Mouse (Mus musculus): ENCODE results near the gene Emp3. TPM values are rescaled to one million over a fixed set of nuclear protein-coding genes. Genes with fewer than 3 reads are reported as not detected.
"Not testable (repeated sequence)": the region's sequence is repeated elsewhere in the genome, so short reads cannot be mapped to it uniquely, and the experiment has no call there.

The Emp3 gene
- total RNA-seq (2017), result 200 and 205 TPM in 2 replicates

- ATAC-seq (replicated peaks; ENCODE audit: low read depth, poor library complexity, severe bottlenecking), result peak; percentile 20
Observed at GRCm38 (mm10) chr7:45921242-45921621, at the start of gene Emp3. TSS of gene Emp3 (minus strand) at chr7:45921404.

- ATAC-seq (replicated peaks; ENCODE audit: low read depth, poor library complexity, severe bottlenecking), result no peak
Observed at GRCm38 (mm10) chr7:45956611-45957010, 35.4 kb upstream of the Emp3 start.

DNA sequence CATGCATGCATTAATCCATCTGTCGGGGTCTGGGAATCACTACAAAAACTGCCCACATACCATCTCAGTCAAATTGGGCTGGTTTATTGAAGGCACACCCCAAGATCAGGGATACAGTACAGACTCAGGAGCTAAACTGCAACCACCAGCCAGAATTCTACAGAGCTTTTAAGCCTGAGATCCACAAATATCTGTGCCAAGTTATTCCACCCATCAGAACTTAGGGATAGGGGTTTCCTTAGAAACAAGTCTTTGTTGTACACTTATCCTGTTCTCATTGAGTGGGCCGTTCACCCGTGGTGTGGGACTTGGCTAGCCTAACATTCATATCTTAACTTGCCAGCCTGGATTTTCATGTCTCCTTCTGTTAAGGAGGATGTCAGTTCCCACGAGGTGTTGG lies 27.9 kb upstream of the Emp3 start:
- no peak for ATAC-seq (replicated peaks; ENCODE audit: low read depth, poor library complexity, severe bottlenecking)

DNA sequence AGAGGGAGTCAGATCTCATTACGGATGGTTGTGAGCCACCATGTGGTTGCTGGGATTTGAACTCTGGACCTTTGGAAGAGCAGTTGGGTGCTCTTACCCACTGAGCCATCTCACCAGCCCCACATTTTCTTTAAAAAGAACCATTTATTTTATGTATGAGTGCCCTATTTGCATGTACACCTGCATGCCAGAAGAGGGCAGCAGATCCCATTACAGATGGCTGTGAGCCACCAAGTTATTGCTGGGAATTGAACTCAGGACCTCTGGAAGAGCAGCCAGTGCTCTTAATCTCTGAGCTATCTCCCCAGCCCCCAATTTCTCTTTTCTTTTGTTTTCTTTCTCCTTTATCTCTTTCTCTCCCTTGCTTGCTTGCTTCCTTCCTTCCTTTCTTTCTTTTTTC lies 22.1 kb upstream of the Emp3 start:
- not testable (repeated sequence) for ATAC-seq (replicated peaks; ENCODE audit: low read depth, poor library complexity, severe bottlenecking)

DNA sequence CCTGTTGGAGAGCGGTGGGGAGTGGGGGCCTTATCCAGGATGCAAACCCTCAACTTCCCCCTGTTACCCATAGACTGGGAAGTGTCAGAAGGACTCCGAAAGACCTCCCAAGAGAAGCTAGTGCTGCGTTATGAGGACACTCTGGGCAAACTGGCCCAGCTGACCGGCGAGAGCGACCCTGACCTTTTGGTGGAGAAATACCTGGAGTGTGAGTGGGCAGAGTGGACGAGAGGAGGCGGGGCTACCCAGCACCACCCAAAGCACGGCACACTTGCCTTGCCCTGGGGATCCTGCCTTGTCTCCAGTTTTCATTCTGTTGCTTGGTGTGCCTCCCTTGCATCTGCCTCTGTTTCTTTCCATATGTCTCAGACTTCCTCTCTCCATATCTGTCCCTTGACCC lies 20.8 kb upstream of the Emp3 start:
- no peak for ATAC-seq (replicated peaks; ENCODE audit: low read depth, poor library complexity, severe bottlenecking)

GRCm38 (mm10) chr7:45939836-45940235 lies 18.6 kb upstream of the Emp3 start:
- no peak for ATAC-seq (replicated peaks; ENCODE audit: low read depth, poor library complexity, severe bottlenecking)

DNA sequence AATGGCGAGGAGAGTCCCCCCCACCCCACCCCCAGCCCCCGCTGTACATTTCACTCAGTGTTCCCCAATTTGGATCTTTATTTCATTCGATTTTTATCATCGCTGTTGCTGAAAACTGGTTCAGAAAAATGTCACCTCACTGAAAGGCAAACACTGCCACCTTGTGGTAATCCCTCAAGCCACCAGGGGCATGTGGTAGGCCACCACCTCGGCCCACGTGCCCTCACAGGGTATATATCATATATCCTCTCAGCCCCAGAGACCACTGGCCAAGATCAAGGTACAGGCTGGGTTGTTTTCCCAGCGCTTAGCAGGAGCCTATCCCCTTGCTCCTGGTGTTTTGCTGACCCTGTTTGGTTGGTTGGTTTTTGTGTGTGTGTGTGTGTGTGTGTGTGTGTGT lies 13.9 kb upstream of the Emp3 start:
- peak; percentile 93 for ATAC-seq (replicated peaks; ENCODE audit: low read depth, poor library complexity, severe bottlenecking)

GRCm38 (mm10) chr7:45933766-45934165 lies 12.6 kb upstream of the Emp3 start:
- ATAC-seq (replicated peaks; ENCODE audit: low read depth, poor library complexity, severe bottlenecking), result not testable (repeated sequence)

DNA sequence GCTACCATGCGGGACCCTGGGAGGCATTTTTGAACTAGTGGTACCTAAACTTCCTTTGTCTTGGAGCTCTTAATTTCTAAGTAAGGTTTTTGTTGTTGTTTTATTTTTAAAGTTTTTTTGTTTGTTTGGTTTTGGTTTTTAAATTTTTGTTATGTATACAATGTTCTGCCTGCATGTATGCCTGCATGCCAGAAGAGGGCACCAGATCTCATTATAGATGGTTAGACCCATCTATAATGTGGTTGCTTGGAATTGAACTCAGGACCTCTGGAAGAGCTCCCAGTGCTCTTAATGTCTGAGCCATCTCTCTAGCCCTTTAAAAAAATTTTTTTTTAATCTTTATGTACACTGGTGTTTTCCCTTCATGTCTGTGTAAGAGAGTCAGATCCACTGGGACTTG lies 8.5 kb upstream of the Emp3 start:
- no peak for ATAC-seq (replicated peaks; ENCODE audit: low read depth, poor library complexity, severe bottlenecking)

GRCm38 (mm10) chr7:45928626-45929295 lies 7.6 kb upstream of the Emp3 start:
- ATAC-seq (replicated peaks; ENCODE audit: low read depth, poor library complexity, severe bottlenecking), result no peak

DNA sequence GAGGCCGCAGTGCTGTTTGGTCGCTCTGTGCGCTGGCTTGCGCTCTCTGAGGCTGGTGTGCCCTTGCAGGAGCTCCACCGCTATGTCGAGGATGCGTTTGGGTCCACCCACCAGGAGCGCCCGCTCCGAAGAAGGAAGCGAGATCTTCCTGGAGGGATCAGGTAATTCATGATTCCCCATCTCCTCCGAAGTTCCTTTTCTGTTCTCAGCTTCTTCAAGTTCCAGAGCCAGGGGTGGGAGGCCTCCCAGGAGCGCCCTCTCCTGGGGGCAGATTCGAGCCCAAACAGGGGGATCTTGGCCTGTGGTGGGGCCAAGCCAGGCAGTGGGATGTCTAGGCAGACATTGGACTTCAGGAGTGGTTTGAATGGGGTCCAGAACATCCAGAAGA lies 3.2 kb upstream of the Emp3 start:
- ATAC-seq (replicated peaks; ENCODE audit: low read depth, poor library complexity, severe bottlenecking), result no peak

- peak; percentile 31 for ATAC-seq (replicated peaks; ENCODE audit: low read depth, poor library complexity, severe bottlenecking)
Observed at GRCm38 (mm10) chr7:45923762-45924428, 2.7 kb upstream of the Emp3 start, which contains the start of gene Ccdc114. TSS of gene Ccdc114 (plus strand) at chr7:45924072.

- peak; percentile 62 for ATAC-seq (replicated peaks; ENCODE audit: low read depth, poor library complexity, severe bottlenecking)
Observed at GRCm38 (mm10) chr7:45922928-45923761, 1.9 kb upstream of the Emp3 start.

GRCm38 (mm10) chr7:45921950-45922600 lies 871 bp upstream of the Emp3 start:
- no peak for ATAC-seq (replicated peaks; ENCODE audit: low read depth, poor library complexity, severe bottlenecking)

- ATAC-seq (replicated peaks; ENCODE audit: low read depth, poor library complexity, severe bottlenecking), result no peak
Observed at GRCm38 (mm10) chr7:45920583-45921241, 492 bp downstream of the Emp3 start.

DNA sequence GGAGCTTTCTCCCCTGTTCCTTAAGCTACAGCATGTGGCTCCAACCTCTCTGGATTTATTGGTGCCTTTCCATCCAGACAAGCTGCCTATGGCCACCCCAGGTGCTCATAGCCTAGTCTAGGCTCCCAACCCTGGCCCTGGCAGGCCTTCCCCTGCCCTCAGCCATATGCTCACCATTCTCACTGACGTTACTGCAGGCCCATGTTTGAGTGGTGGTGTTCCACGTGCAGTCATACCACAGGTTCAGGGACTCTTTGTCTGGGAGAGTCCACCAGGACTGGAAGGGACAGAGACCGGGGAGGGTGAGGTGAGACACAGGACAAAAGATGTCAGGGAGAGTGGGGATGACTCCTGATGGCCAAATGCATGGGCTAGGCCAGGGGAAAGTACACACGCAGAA lies 1.4 kb downstream of the Emp3 start:
- no peak for ATAC-seq (replicated peaks; ENCODE audit: low read depth, poor library complexity, severe bottlenecking)

DNA sequence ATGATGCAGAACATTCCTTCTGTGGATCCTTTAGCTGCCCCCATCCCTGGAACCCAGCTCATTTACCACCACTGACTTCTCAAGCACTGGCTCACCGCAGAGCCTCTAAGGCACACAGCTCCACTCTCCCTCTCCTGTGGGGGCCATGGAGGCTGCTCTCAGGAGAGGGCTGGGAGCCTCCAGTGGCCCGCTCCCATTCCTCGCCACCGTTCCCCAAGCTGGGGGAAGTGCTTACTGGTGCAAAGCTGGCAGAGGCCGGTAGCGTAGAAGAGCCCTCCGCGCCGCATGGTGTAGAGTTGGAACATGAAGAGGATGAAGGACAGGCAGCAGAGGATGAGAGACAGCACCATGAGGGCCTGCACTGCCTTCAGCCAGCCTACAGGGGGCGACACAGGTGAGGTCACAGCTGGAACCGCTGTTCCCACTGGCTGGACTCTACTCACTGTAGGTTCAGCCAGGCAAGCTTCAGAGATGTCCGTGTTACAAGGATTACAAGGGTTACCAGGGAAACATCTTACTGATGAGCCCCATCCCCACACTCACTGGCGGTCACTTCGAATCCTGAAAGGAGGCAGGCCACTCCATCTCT lies 2.0 kb downstream of the Emp3 start:
- ATAC-seq (replicated peaks; ENCODE audit: low read depth, poor library complexity, severe bottlenecking), result no peak

DNA sequence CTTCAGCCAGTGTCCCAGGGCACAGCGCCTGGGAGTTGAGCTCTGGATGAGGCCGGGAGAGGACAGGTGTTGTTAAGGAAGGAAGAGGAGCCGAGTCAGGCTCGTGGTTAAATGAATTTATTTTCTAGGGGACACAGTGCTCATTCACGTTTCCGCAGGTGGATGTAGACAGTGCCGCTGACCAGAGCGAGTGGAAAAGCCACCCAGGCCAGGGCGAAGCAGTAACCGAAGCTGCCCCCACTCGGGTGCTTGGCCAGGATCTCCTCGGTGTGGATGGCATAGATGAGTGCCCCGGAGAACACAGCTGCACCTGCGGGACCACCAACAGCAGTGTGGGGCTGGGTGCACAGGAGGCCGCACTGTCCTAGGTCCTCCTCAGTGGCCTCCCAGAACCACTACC lies 3.3 kb downstream of the Emp3 start:
- ATAC-seq (replicated peaks; ENCODE audit: low read depth, poor library complexity, severe bottlenecking), result no peak

DNA sequence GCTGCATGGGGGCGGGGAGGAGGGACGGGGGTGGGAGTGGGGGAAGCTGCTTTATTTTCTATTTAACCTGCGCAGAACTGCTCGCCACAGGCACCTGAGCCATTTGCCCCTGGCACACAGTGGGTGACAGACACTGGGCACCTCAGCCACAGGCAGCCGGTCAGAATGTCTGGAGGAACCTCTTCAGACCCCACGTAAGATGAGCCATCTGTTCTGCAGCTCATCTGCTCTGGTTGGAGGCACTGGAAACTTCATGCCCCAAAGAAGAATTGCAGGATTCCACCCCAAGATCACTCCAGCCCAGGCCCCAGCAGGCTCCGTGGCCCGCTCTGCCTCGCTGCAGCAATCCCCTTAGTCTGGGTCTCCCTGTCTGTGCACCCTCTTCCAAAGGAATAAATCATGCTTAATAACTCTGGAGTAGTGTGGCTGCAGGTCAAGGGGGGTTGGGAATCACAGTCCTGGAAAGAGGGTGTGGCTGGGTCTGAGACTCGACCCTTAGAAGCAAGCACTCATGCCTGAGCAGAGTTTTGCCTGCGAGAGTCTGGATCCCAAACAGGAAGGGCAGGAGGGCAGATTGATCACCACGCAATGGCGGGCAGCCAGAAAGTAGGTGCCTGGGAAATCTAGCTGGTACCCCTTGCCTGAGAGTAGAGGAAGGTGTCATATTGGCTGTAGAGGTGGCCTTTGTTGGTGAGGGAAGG lies 4.0 kb downstream of the Emp3 start:
- ATAC-seq (replicated peaks; ENCODE audit: low read depth, poor library complexity, severe bottlenecking), result no peak

Data from common myeloid progenitor, adult 5-6 weeks (primary cell).